Mouse (Mus musculus): ENCODE results near the gene Gm9837. TPM values are rescaled to one million over a fixed set of nuclear protein-coding genes. Genes with fewer than 3 reads are reported as not detected.

Gene Gm9837
- polyA plus RNA-seq, 1 experiment from 2014 or later, result not detected

- WGBS, result 57% methylated on average over 3 of the region's 3 CpGs
- Histone ChIP-seq H3K4me2 (replicated peaks; ENCODE audit: low read depth) (no peak overlapping the region), H3K9me3 (ENCODE audit: control insufficient read depth) (no peaks in the 10 kb centered on the region), H3K27me3 (replicated peaks; ENCODE audit: control insufficient read depth, insufficient read depth, low read length) (no peaks in the 10 kb centered on the region), H3K4me3 (ENCODE audit: low read depth, low read length) (no peak overlapping the region), H3K9ac (ENCODE audit: low read depth, low read length) (no peak overlapping the region), H3K4me1 (replicated peaks; ENCODE audit: control insufficient read depth, insufficient read depth, low read length) (peaks cover 4% of the 10 kb centered on the region; the same call in 1 of the 2 replicates), H3K36me3 (ENCODE audit: control insufficient read depth, insufficient read depth) (peaks cover 20% of the 10 kb centered on the region), H3K27ac (ENCODE audit: low read depth, low read length) (peak overlapping the region; percentile 73)
- no peak for ATAC-seq
- no peak for TF ChIP-seq CTCF (IDR thresholded peaks at IDR 0.05; ENCODE audit: low read depth)
Observed at GRCm38 (mm10) chr11:53425251-53425650, 45.0 kb downstream of the Gm9837 start.

GRCm38 (mm10) chr11:53424826-53425225 is 45.5 kb downstream of the Gm9837 start:
- no peaks in the 10 kb centered on the region for H3K27me3 ChIP-seq (replicated peaks; ENCODE audit: control insufficient read depth, insufficient read depth, low read length)
- 65% methylated on average over 2 of the region's 2 CpGs for WGBS
- ATAC-seq, result no peak

GRCm38 (mm10) chr11:53423036-53423435 is 47.2 kb downstream of the Gm9837 start, which contains the start of gene Leap2:
Gene Leap2, minus strand, starts transcription at chr11:53423170.
- TF ChIP-seq CTCF (IDR thresholded peaks at IDR 0.05; ENCODE audit: low read depth), result peak; percentile 63
- ATAC-seq, result peak; percentile 87

More at GRCm38 (mm10) chr11:53424826-53425225, 45.5 kb downstream of the Gm9837 start:
- H3K9me3 ChIP-seq (ENCODE audit: control insufficient read depth), result no peaks in the 10 kb centered on the region
- no peak overlapping the region for H3K4me2 ChIP-seq (replicated peaks; ENCODE audit: low read depth)
- H3K36me3 ChIP-seq (ENCODE audit: control insufficient read depth, insufficient read depth), result peaks cover 21% of the 10 kb centered on the region
- TF ChIP-seq CTCF (IDR thresholded peaks at IDR 0.05; ENCODE audit: low read depth), result no peak
- H3K27ac ChIP-seq (ENCODE audit: low read depth, low read length), result peak overlapping the region; percentile 73
- H3K9ac ChIP-seq (ENCODE audit: low read depth, low read length), result no peak overlapping the region
- H3K4me3 ChIP-seq (ENCODE audit: low read depth, low read length), result no peak overlapping the region
- peaks cover 4% of the 10 kb centered on the region; the same call in 1 of the 2 replicates for H3K4me1 ChIP-seq (replicated peaks; ENCODE audit: control insufficient read depth, insufficient read depth, low read length)

More at GRCm38 (mm10) chr11:53423036-53423435, 47.2 kb downstream of the Gm9837 start, which contains the start of gene Leap2:
- H3K9me3 ChIP-seq (ENCODE audit: control insufficient read depth), result no peaks in the 10 kb centered on the region
- peaks cover 14% of the 10 kb centered on the region for H3K36me3 ChIP-seq (ENCODE audit: control insufficient read depth, insufficient read depth)
- WGBS, result 32% methylated on average over 4 of the region's 4 CpGs
- peak within 1 kb of the TSS; percentile 68 for H3K27ac ChIP-seq (ENCODE audit: low read depth, low read length)
- no peaks in the 10 kb centered on the region for H3K27me3 ChIP-seq (replicated peaks; ENCODE audit: control insufficient read depth, insufficient read depth, low read length)
- peak within 1 kb of the TSS; percentile 27 for H3K4me3 ChIP-seq (ENCODE audit: low read depth, low read length)
- H3K4me2 ChIP-seq (replicated peaks; ENCODE audit: low read depth), result peak within 1 kb of the TSS; percentile 49
- peak within 1 kb of the TSS; percentile 53 for H3K9ac ChIP-seq (ENCODE audit: low read depth, low read length)
- peaks cover 4% of the 10 kb centered on the region; the same call in 1 of the 2 replicates for H3K4me1 ChIP-seq (replicated peaks; ENCODE audit: control insufficient read depth, insufficient read depth, low read length)

Other genes with a start within 250 kb of the Gm9837 start
- gene Hspa4, start 170.0 kb downstream of the Gm9837 start, polyA plus RNA-seq (2015; fragmentation: Nextera tagmentation; extraction: Ambion mirVana), result 65.8 and 67.6 TPM in 2 replicates
- 10.1 and 10.8 TPM in 2 replicates for gene Zcchc10, start 145.8 kb downstream of the Gm9837 start, polyA plus RNA-seq (2015; fragmentation: Nextera tagmentation; extraction: Ambion mirVana)
- gene Aff4, start 119.6 kb downstream of the Gm9837 start, polyA plus RNA-seq (2015; fragmentation: Nextera tagmentation; extraction: Ambion mirVana), result 19.0 and 23.6 TPM in 2 replicates
- 1,325 and 1,459 TPM in 2 replicates for gene Leap2, start 47.3 kb downstream of the Gm9837 start, polyA plus RNA-seq (2015; fragmentation: Nextera tagmentation; extraction: Ambion mirVana)
- gene Uqcrq, start 39.6 kb downstream of the Gm9837 start, polyA plus RNA-seq (2015; fragmentation: Nextera tagmentation; extraction: Ambion mirVana), result 2,040 and 2,166 TPM in 2 replicates
- 5.5 and 5.6 TPM in 2 replicates for gene Gdf9, start 39.5 kb downstream of the Gm9837 start, polyA plus RNA-seq (2015; fragmentation: Nextera tagmentation; extraction: Ambion mirVana)
- gene Gm10447, start 13.4 kb downstream of the Gm9837 start, polyA plus RNA-seq (2015; fragmentation: Nextera tagmentation; extraction: Ambion mirVana), result 0.12 and 0.23 TPM in 2 replicates
- gene Shroom1, start 13.3 kb downstream of the Gm9837 start, polyA plus RNA-seq (2015; fragmentation: Nextera tagmentation; extraction: Ambion mirVana), result 3.0 and 3.7 TPM in 2 replicates
- gene Gm9945, start 9.7 kb upstream of the Gm9837 start, polyA plus RNA-seq (2015; fragmentation: Nextera tagmentation; extraction: Ambion mirVana), result not detected in 2 replicates
- gene Sowaha, start 9.8 kb upstream of the Gm9837 start, polyA plus RNA-seq (2015; fragmentation: Nextera tagmentation; extraction: Ambion mirVana), result 1.1 and 1.5 TPM in 2 replicates
- 10.0 and 10.5 TPM in 2 replicates for gene Sept8, start 48.8 kb upstream of the Gm9837 start, polyA plus RNA-seq (2015; fragmentation: Nextera tagmentation; extraction: Ambion mirVana)
- gene Kif3a, start 96.9 kb upstream of the Gm9837 start, polyA plus RNA-seq (2015; fragmentation: Nextera tagmentation; extraction: Ambion mirVana), result 17.0 and 18.4 TPM in 2 replicates
- 0.29 and 0.39 TPM in 2 replicates for gene Il4, start 148.2 kb upstream of the Gm9837 start, polyA plus RNA-seq (2015; fragmentation: Nextera tagmentation; extraction: Ambion mirVana)
- gene Il13, start 164.2 kb upstream of the Gm9837 start, polyA plus RNA-seq (2015; fragmentation: Nextera tagmentation; extraction: Ambion mirVana), result not detected in 2 replicates
- gene Rad50, start 236.8 kb upstream of the Gm9837 start, polyA plus RNA-seq (2015; fragmentation: Nextera tagmentation; extraction: Ambion mirVana), result 15.6 and 19.3 TPM in 2 replicates